Mouse (Mus musculus) kidney, postnatal 0 days (tissue): ENCODE data around the gene Ctsa. TPM values are rescaled to one million over a fixed set of nuclear protein-coding genes. Genes with fewer than 3 reads are reported as not detected.

Source experiments
- ATAC-seq: fragments of 200-750 bp; cut with Nextera tagmentation; replicated peaks from 2 replicates; pipeline ENCODE4 v1.8.0; 2017; ENCODE audit warnings: low read depth, moderate number of reproducible peaks, moderate TSS enrichment, moderate library complexity; ENCODE audit not compliant: low FRiP score
- DNase-seq: peaks from one replicate; pipeline ENCODE4 v3.0.0-alpha.2; 2016; ENCODE audit warnings: low spot score
- H3K27ac ChIP-seq: fragments of 300-500 bp; sonication (generic); 2 replicates; pipeline ENCODE4 v1.5.1; 2014; ENCODE audit warnings: mild to moderate bottlenecking
- H3K27me3 ChIP-seq: fragments of 300-500 bp; sonication (generic); 2 replicates; pipeline ENCODE4 v1.6.1; 2014; ENCODE audit warnings: low read length, mixed read lengths; ENCODE audit not compliant: insufficient read depth
- H3K36me3 ChIP-seq: fragments of 300-500 bp; sonication (generic); 2 replicates; pipeline ENCODE4 v1.6.1; 2014; ENCODE audit warnings: low read length, mixed read lengths; ENCODE audit not compliant: insufficient read depth
- H3K4me1 ChIP-seq: fragments of 300-500 bp; sonication (generic); replicated peaks from 2 replicates; pipeline ENCODE4 v1.6.1; 2014; ENCODE audit warnings: antibody characterized with exemption, low read length, mixed read lengths; ENCODE audit not compliant: insufficient read depth
- H3K4me2 ChIP-seq: fragments of 300-500 bp; sonication (generic); 2 replicates; pipeline ENCODE4 v1.6.1; 2014; ENCODE audit warnings: mild to moderate bottlenecking, low read length, moderate library complexity, mixed read lengths
- H3K4me3 ChIP-seq: fragments of 300-500 bp; sonication (generic); replicated peaks from 2 replicates; pipeline ENCODE4 v1.5.1; 2014; ENCODE audit warnings: low read depth, low read length
- H3K9ac ChIP-seq: fragments of 300-500 bp; sonication (generic); 2 replicates; pipeline ENCODE4 v1.6.1; 2014; ENCODE audit warnings: low read depth, low read length
- H3K9me3 ChIP-seq: fragments of 300-500 bp; sonication (generic); replicated peaks from 2 replicates; pipeline ENCODE4 v1.6.1; 2016; ENCODE audit warnings: low read length, inconsistent platforms, mixed read lengths
- CTCF ChIP-seq: IDR thresholded peaks from 2 replicates; pipeline ENCODE4 v1.5.1; 2016; ENCODE audit warnings: antibody characterized with exemption, low read depth, mild to moderate bottlenecking, moderate library complexity
- WGBS: fragments of 180-500 bp; shearing (Covaris S2); extraction: QIAGEN DNeasy Blood & Tissue Kit; methylation state at CpG from one replicate; pipeline ENCODE4 v1.1.7; 2014; 5-methylcytosine and 5-hydroxymethylcytosine counted together
- polyA plus RNA-seq: library from polyadenylated mRNA; unstranded; fragments of >200 nt; fragmentation: Nextera tagmentation; extraction: Ambion mirVana; gene quantifications from 2 replicates; pipeline ENCODE4 v1.2.1, GENCODE M21; 2015

Ctsa gene
- polyA plus RNA-seq, 1 experiment from 2014 or later = 219 TPM

GRCm38 (mm10) chr2:164815348-164815747 is 17.3 kb upstream of the Ctsa start:
- DNase-seq (no peak), ATAC-seq (no peak)
- H3K4me2 ChIP-seq = no peak overlapping the region
- H3K9me3 ChIP-seq = no peaks in the 10 kb centered on the region
- no peaks in the 10 kb centered on the region for H3K27me3 ChIP-seq
- 94% methylated on average over 5 of the region's 5 CpGs for WGBS
- 0 out of 2 replicates have a peak, but pooled peaks cover 4% of the 10 kb centered on the region for H3K36me3 ChIP-seq
- H3K9ac ChIP-seq = no peak overlapping the region
- no peaks in the 10 kb centered on the region for H3K4me1 ChIP-seq
- no peak for TF ChIP-seq CTCF
- H3K4me3 ChIP-seq = no peak overlapping the region
- no peak overlapping the region for H3K27ac ChIP-seq

- Histone ChIP-seq H3K9ac (no peak overlapping the region), H3K9me3 (no peaks in the 10 kb centered on the region), H3K36me3 (0 out of 2 replicates have a peak, but pooled peaks cover 4% of the 10 kb centered on the region), H3K4me2 (no peak overlapping the region), H3K4me1 (no peaks in the 10 kb centered on the region), H3K4me3 (no peak overlapping the region), H3K27me3 (no peaks in the 10 kb centered on the region), H3K27ac (no peak overlapping the region)
- WGBS = 90% methylated on average over 8 of the region's 8 CpGs
- ATAC-seq (no peak), DNase-seq (no peak)
- no peak for TF ChIP-seq CTCF
Observed at GRCm38 (mm10) chr2:164815821-164816220, 16.9 kb upstream of the Ctsa start.

GRCm38 (mm10) chr2:164817206-164817605 is 15.5 kb upstream of the Ctsa start:
- H3K9ac ChIP-seq = no peak overlapping the region
- WGBS = 86% methylated on average over 6 of the region's 6 CpGs
- no peak overlapping the region for H3K27ac ChIP-seq
- no peaks in the 10 kb centered on the region for H3K9me3 ChIP-seq
- 0 out of 2 replicates have a peak, but pooled peaks cover 4% of the 10 kb centered on the region for H3K36me3 ChIP-seq
- ATAC-seq (no peak), DNase-seq (peak; percentile 13)
- H3K4me1 ChIP-seq = no peaks in the 10 kb centered on the region
- no peak for TF ChIP-seq CTCF
- H3K4me2 ChIP-seq = no peak overlapping the region
- H3K27me3 ChIP-seq = no peaks in the 10 kb centered on the region
- H3K4me3 ChIP-seq = no peak overlapping the region

GRCm38 (mm10) chr2:164817703-164818102 is 15.0 kb upstream of the Ctsa start:
- peak; percentile 50 for DNase-seq
- Histone ChIP-seq H3K9ac (no peak overlapping the region), H3K4me1 (no peaks in the 10 kb centered on the region), H3K27ac (no peak overlapping the region), H3K27me3 (no peaks in the 10 kb centered on the region), H3K4me2 (no peak overlapping the region), H3K4me3 (no peak overlapping the region), H3K36me3 (0 out of 2 replicates have a peak, but pooled peaks cover 4% of the 10 kb centered on the region), H3K9me3 (no peaks in the 10 kb centered on the region)
- TF ChIP-seq CTCF = peak; percentile 26; the same call in 1 of the 2 replicates
- 65% methylated on average over 5 of the region's 5 CpGs for WGBS
- ATAC-seq = 0 out of 2 replicates have a peak, but pooled peaks have one; percentile 29

- Histone ChIP-seq H3K4me2 (no peak overlapping the region), H3K4me1 (no peaks in the 10 kb centered on the region), H3K4me3 (no peak overlapping the region), H3K36me3 (peaks cover 19% of the 10 kb centered on the region), H3K27me3 (no peaks in the 10 kb centered on the region), H3K9me3 (no peaks in the 10 kb centered on the region), H3K9ac (no peak overlapping the region), H3K27ac (no peak overlapping the region)
- DNase-seq (no peak), ATAC-seq (no peak)
- no peak for TF ChIP-seq CTCF
- WGBS = 89% methylated on average over 6 of the region's 6 CpGs
Observed at GRCm38 (mm10) chr2:164821060-164821459, 11.6 kb upstream of the Ctsa start.

GRCm38 (mm10) chr2:164822636-164823165 is 10.0 kb upstream of the Ctsa start, which contains the start of gene Zswim1:
Gene Zswim1 (plus strand): TSS chr2:164822686.
- TF ChIP-seq CTCF = peak; percentile 20
- peak within 1 kb of the TSS; percentile 77 for H3K4me2 ChIP-seq
- H3K36me3 ChIP-seq = peaks cover 32% of the 10 kb centered on the region
- H3K9ac ChIP-seq = peak within 1 kb of the TSS; percentile 59
- no peaks in the 10 kb centered on the region for H3K27me3 ChIP-seq
- H3K4me1 ChIP-seq = no peaks in the 10 kb centered on the region
- H3K4me3 ChIP-seq = peak within 1 kb of the TSS; percentile 77
- peak within 1 kb of the TSS; percentile 78 for H3K27ac ChIP-seq
- DNase-seq (peak; percentile 99), ATAC-seq (peak; percentile 99)
- H3K9me3 ChIP-seq = no peaks in the 10 kb centered on the region
- WGBS = 2% methylated on average over 32 of the region's 32 CpGs
